Mouse (Mus musculus): Measurements from ENCODE around the gene Zfp462. TPM values are rescaled to one million over a fixed set of nuclear protein-coding genes. Genes with fewer than 3 reads are reported as not detected.
A peak's percentile ranks its signal among the peaks of the same experiment; 100 is the strongest.
"Not testable (repeated sequence)": the region's sequence is repeated elsewhere in the genome, so short reads cannot be mapped to it uniquely, and the experiment has no call there.

Zfp462 gene
- 10 to 100 TPM; 64.8 to 77.5 TPM for total RNA-seq (2021)
- long read RNA-seq, partial matches to known transcripts, result 4 of 4 reads
- long read RNA-seq, other reads (novel, unspliced or antisense), result 0 of 4 reads

- no peak for DNase-seq (ENCODE audit: low spot score in 2 of 2)
These were observed at the start of gene Zfp462 for GRCm38 (mm10) chr4:54944921-54945430. Gene Zfp462 (plus strand): TSS chr4:54945048.

GRCm38 (mm10) chr4:54896017-54896416 lies 48.8 kb upstream of the Zfp462 start:
- DNase-seq (ENCODE audit: low spot score in 2 of 2), result no peak

- DNase-seq (ENCODE audit: low spot score in 2 of 2), result no peak
These were observed 40.2 kb upstream of the Zfp462 start for GRCm38 (mm10) chr4:54904641-54905040.

DNA sequence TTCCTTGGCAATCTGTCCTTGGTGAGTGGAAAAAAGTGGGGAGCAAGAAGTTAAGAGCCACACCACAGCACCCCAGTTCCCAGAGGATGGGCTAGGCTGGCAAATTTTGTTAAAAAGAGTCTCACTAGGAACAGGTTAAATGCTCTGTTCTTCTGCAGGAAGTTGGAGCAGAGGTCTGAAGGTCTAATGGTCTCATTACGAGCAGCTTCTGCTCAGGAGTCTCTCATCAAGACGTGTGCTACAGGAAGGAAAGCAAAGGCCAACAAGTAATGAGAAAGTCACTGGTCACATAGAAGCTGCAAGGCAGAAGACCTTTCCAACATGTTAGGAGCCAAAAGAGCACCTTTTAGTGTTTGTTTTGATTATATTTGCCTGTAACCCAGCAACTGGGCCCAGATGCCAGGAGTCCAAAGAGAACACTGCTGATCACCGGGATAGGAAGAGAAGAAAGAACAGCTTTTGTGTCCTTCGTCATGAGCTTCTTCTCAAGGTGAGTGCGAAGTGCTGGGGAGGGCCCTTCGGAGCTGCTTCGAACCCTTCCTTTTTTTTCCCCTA lies 39.4 kb upstream of the Zfp462 start:
- DNase-seq (ENCODE audit: low spot score in 2 of 2), result no peak

DNA sequence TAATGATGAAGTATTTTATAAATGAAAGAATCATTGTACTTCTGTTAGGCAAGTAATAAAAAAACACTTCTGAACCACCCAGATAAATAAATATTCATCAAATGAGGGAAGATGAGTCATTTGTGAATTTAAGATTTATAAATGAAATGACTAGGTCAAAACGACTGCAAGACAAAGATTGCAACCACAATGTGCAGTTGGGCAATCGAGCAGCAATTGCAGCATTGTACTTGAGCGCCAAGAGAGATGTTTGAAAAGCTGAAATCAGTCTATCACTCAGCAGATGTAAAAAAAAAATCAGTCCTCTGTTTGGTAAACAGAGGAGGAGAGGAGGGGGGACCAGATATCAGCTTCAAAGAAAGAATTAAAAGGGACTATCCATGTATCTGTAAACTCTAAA lies 34.5 kb upstream of the Zfp462 start:
- DNase-seq (ENCODE audit: low spot score in 2 of 2), result no peak

DNA sequence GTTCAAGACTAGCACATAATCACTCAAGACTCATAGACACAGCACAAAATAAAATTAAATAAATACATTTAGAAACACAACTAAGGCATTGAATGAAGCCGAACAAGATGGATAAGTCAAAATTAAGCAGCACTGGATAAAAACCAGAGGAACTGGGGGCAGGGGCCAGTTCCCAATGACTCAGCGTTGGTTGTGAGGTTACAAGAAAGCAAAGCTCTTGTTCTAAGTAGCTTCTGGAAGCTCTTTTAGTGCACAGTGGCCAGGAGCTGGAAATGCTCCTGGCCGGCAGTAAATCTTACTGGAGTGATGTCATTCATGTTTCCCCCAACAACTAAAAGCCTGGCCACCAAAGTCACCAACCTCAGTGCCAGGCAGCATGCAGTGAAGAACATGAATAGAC lies 26.6 kb upstream of the Zfp462 start:
- no peak for DNase-seq (ENCODE audit: low spot score in 2 of 2)

- DNase-seq (ENCODE audit: low spot score in 2 of 2), result no peak
These were observed 21.5 kb upstream of the Zfp462 start for GRCm38 (mm10) chr4:54923386-54923785.

DNA sequence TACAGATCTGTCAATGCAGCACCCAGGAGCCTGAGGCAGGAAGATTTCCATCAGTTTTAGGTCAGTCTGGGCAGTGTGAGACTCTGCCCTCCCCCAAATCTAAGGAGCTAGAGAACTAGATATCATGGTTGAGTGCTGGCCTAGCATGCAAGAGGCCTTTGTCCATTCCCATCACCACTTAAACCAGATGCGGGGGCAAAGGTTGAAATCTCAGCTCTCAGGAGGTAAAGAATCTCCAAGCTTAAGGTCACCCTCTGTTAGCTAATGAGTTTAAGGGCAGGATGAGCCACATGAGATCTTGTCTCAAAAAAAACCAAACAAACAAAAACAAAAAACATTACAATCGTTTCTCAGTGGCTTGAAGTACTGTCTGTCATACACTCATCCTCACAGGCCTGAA lies 20.5 kb upstream of the Zfp462 start:
- DNase-seq (ENCODE audit: low spot score in 2 of 2), result no peak

GRCm38 (mm10) chr4:54926456-54926855 lies 18.4 kb upstream of the Zfp462 start:
- not testable (repeated sequence) for DNase-seq (ENCODE audit: low spot score in 2 of 2)

DNA sequence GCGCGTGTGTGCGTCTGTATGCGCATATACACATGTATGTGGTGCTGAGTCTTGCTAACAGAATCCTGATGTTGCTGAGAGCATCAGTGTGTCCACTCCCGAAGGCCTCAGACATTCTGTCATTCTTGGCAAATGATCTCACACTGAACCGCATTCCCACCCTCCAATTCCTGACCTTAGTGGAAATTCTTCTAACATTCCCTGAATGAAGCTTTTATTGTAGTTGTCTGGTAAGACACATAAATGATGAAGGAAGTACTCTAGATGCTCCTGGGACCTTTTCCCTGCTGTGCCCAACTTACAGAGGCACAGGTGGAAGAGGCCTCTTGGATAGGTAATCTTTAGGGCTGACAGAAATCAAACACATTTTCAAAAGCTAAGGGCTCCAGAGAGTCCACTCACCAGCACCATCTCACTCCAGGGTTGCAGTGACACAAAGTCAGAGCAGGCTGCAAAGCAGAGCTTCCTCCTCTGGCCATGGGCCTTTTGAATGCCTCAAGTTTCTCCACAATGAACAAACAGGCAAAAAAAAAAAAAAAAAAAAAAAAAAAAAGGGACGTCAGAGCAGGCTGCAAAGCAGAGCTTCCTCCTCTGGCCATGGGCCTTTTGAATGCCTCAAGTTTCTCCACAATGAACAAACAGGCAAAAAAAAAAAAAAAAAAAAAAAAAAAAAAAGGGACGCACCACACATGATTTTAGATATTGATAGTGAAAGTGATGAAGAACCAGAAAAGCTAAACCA lies 17.4 kb upstream of the Zfp462 start:
- not testable (repeated sequence) for DNase-seq (ENCODE audit: low spot score in 2 of 2)

DNA sequence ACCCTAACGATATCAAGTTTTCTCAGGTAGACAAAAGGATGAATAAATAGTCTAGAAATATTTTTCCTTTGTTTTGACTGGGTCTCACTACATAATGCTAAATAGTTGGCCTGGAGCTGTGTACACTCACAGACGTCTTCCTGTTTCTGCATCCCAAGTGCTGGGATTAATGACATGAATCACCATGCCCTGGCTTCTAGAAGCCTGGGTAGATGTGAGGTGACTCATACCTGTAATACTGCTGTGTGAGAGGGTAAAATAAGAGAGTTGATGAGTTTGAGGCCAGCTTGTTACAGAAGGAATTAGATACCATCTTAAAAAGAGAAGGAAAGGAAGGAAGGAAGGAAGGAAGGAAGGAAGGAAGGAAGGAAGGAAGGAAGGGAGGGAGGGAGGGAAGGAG lies 15.2 kb upstream of the Zfp462 start:
- no peak for DNase-seq (ENCODE audit: low spot score in 2 of 2)

GRCm38 (mm10) chr4:54932668-54933067 lies 12.2 kb upstream of the Zfp462 start:
- no peak for DNase-seq (ENCODE audit: low spot score in 2 of 2)

DNA sequence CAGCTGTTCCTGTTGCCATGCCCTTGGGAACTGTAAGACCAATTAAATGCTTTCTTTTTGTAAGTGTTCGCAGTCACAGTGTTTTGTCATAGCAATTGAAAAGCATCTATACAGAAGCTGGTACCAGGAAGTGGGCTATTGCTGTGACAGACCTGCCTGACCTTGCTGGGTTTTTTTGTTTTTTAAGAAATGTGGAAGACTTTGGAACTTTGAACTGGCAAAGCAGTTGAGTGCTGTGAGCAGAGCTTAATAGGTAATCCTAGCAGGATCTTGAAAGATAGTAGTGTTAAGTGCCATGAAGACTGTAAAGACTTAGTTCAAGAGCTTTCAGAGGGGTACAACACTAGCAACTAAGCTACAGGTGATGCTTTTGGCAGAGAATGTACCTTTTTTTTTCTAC lies 7.7 kb upstream of the Zfp462 start:
- no peak for DNase-seq (ENCODE audit: low spot score in 2 of 2)

DNA sequence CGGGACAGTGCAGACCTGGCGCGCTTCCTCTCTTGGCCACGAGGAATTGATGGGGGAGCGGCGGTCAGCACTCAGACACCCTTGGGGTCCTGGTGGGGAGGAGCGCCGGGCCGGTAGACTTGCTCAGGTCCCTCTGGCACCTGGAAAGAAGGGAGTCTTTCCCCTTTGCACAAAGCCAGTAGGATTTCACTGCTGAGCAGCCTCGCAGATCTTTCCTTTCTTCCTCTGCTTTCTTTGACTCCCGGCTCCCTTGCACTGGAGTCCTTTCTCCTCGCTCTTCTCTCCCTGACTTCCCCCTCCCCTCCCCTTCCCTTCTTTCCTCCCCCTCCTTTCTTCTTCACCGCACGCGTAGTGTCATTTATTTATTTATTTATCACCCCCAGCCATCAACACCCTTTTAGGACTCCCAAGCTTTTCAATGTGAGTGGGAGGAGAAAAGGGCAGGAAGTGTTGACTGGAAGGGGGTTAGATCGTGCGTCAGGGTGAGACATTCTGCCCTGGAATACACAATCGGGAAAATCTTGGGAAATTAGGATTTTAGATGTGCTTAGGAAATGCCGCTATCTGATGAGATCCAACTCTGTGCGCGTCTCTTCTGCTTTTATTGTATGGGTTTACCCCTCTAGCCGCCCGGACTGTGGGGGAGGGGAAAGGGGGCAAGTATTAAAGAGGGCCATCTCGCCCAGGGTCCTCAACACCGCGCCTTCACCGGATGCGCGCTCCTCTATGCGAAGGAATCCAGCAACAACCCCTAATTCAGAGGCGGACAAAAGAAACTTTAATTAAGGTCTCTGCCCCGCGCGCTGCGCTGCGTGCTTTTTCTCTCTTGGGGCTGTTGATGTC lies 976 bp downstream of the Zfp462 start:
- no peak for DNase-seq (ENCODE audit: low spot score in 2 of 2)

- DNase-seq (ENCODE audit: low spot score in 2 of 2), result no peak
These were observed 1.8 kb downstream of the Zfp462 start for GRCm38 (mm10) chr4:54946662-54947055.

- DNase-seq (ENCODE audit: low spot score in 2 of 2), result peak in 1 of 2 experiments; percentile 64
These were observed 2.5 kb downstream of the Zfp462 start for GRCm38 (mm10) chr4:54947056-54947990.

- peak in 1 of 2 experiments; percentile 60 for DNase-seq (ENCODE audit: low spot score in 2 of 2)
These were observed 3.3 kb downstream of the Zfp462 start for GRCm38 (mm10) chr4:54947991-54948615.

DNA sequence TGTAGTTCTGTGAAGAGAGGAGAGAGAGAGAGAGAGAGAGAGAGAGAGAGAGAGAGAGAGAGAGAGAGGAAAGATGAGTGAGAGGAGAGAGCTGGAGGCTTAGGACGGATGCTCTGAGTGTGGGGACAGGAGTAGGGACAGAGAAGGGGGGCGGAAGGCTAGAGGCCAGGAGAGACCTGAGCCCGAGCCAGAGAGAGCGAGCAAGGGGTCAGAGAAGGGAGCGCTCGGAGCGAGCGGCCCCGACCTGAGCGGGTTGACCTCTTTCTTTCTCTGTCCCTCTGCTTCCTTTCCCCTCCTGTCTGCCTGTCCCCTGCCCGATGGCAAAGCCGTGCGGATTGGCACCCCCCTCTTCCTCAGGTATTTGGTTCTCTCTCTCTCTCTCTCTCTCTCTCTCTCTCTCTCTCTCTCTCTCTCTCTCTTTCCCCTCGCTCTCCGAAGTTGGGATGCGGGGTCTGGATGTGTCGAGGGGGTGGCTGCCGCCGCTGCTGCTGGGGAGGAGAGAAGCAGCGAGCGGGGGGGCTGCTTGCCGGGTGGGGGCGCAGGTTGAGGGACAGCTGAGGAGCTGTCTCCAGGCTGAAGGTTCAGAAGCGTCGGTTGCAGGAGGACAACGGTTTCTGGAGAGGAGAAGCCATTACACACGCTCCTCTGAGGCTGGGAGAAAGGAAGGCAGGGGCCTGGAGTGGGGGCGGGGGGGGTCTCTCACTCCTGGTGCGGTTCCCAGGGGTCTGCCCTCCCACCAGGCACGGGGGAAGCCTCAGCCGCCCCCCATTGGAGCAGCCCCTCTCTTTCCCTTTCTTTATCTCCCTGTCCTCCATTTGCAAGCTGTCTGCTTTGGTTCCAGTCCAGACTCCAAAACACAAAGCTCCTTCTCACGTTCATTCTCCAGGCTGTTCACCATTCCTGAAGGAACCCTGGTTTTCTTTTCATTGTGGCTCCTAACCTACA lies 4.0 kb downstream of the Zfp462 start:
- peak in 1 of 2 experiments; percentile 34 for DNase-seq (ENCODE audit: low spot score in 2 of 2)

DNA sequence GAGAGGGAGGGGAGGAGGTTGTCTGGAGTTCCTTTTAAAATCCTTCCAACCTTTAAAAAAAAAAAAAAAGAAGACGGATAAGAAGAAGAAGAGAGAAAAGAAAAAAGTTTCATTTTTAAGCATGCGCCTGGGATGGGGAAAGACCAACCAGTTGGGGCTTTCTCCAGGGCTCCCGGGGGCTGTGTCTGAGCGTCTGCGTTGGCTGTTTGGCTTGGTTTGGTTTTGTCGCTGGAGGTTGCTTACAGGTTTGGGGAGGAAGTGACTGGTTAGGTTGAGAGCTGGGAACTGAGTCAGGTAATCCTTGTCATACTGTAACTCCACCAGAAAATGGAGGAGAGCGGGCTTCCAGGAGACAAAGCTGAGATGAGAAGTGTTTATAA lies 4.7 kb downstream of the Zfp462 start:
- no peak for DNase-seq (ENCODE audit: low spot score in 2 of 2)

Measured in layer of hippocampus, adult 18-20 months (tissue).